Mouse (Mus musculus) embryonic facial prominence, embryonic 10.5 days (tissue): ENCODE measurements at regions not wholly inside any gene's neighbourhood (a gene's known extent, or its start where the extent isn't known, plus 50 kb on each side); places are given as distances from the start of the nearest gene placed in this dataset.
"Not testable (repeated sequence)": the region's sequence is repeated elsewhere in the genome, so short reads cannot be mapped to it uniquely, and the experiment has no call there.

ENCODE experiments used
- DNase-seq: peaks from one replicate; pipeline ENCODE4 v3.0.0-alpha.2; 2017; ENCODE audit warnings: low spot score
- H3K27ac ChIP-seq: fragments of 300-500 bp; sonication (generic); replicated peaks from 2 replicates; pipeline ENCODE4 v1.5.1; 2016; ENCODE audit warnings: mild to moderate bottlenecking
- H3K27me3 ChIP-seq: fragments of 300-500 bp; sonication (generic); replicated peaks from 2 replicates; pipeline ENCODE4 v1.6.1; 2016; ENCODE audit warnings: low read depth, mild to moderate bottlenecking; ENCODE audit not compliant: poor library complexity, severe bottlenecking
- H3K36me3 ChIP-seq: fragments of 300-500 bp; sonication (generic); replicated peaks from 2 replicates; pipeline ENCODE4 v1.6.1; 2016; ENCODE audit warnings: mild to moderate bottlenecking, moderate library complexity
- H3K4me1 ChIP-seq: fragments of 300-500 bp; sonication (generic); 2 replicates; pipeline ENCODE4 v1.6.1; 2016
- H3K4me3 ChIP-seq: fragments of 300-500 bp; sonication (generic); 2 replicates; pipeline ENCODE4 v1.5.1; 2016; ENCODE audit warnings: mild to moderate bottlenecking, moderate library complexity
- H3K9me3 ChIP-seq: fragments of 300-500 bp; sonication (generic); 2 replicates; pipeline ENCODE4 v1.6.1; 2016; ENCODE audit warnings: mild to moderate bottlenecking
- WGBS: fragments of 180-500 bp; shearing (Covaris S2); methylation state at CpG from one replicate; pipeline ENCODE4 v1.1.7; 2016; 5-methylcytosine and 5-hydroxymethylcytosine counted together

GRCm38 (mm10) chr17:59179018-59179417 lies 165.8 kb upstream of the Nudt12 start:
- H3K9me3 ChIP-seq: no peaks in the 10 kb centered on the region

GRCm38 (mm10) chr17:59156345-59156744 lies 143.2 kb upstream of the Nudt12 start:
- Histone ChIP-seq H3K9me3 (no peaks in the 10 kb centered on the region), H3K4me3 (no peak overlapping the region), H3K4me1 (no peaks in the 10 kb centered on the region), H3K36me3 (no peaks in the 10 kb centered on the region), H3K27ac (no peak overlapping the region), H3K27me3 (no peaks in the 10 kb centered on the region)
- no peak for DNase-seq
- 83% methylated on average over 2 of the region's 2 CpGs for WGBS

More at GRCm38 (mm10) chr17:59179018-59179417, 165.8 kb upstream of the Nudt12 start:
- Histone ChIP-seq H3K27me3 (no peaks in the 10 kb centered on the region), H3K4me1 (no peaks in the 10 kb centered on the region), H3K4me3 (no peak overlapping the region), H3K36me3 (no peaks in the 10 kb centered on the region), H3K27ac (no peak overlapping the region)
- WGBS: 87% methylated on average over 2 of the region's 2 CpGs
- no peak for DNase-seq

GRCm38 (mm10) chr17:59143760-59144157 lies 130.6 kb upstream of the Nudt12 start:
- H3K27me3 ChIP-seq: no peaks in the 10 kb centered on the region
- no peaks in the 10 kb centered on the region for H3K36me3 ChIP-seq
- no peak overlapping the region for H3K27ac ChIP-seq
- 36% methylated on average over 1 of the region's 1 CpGs for WGBS
- no peak overlapping the region for H3K4me3 ChIP-seq
- no peak for DNase-seq
- no peaks in the 10 kb centered on the region for H3K4me1 ChIP-seq
- H3K9me3 ChIP-seq: no peaks in the 10 kb centered on the region

- WGBS: 77% methylated on average over 10 of the region's 10 CpGs
- no peak overlapping the region for H3K4me3 ChIP-seq
- H3K4me1 ChIP-seq: no peaks in the 10 kb centered on the region
- H3K9me3 ChIP-seq: no peaks in the 10 kb centered on the region
- DNase-seq: no peak
- no peak overlapping the region; the same call in 1 of the 2 replicates for H3K27ac ChIP-seq
- H3K36me3 ChIP-seq: no peaks in the 10 kb centered on the region
- H3K27me3 ChIP-seq: no peaks in the 10 kb centered on the region
Measured at GRCm38 (mm10) chr17:59142995-59143759, 130.0 kb upstream of the Nudt12 start.

GRCm38 (mm10) chr17:59138791-59139190 lies 125.6 kb upstream of the Nudt12 start:
- Histone ChIP-seq H3K4me3 (no peak overlapping the region), H3K36me3 (no peaks in the 10 kb centered on the region), H3K9me3 (no peaks in the 10 kb centered on the region), H3K4me1 (no peaks in the 10 kb centered on the region), H3K27ac (no peak overlapping the region), H3K27me3 (no peaks in the 10 kb centered on the region)
- DNase-seq: no peak
- 88% methylated on average over 2 of the region's 2 CpGs for WGBS

GRCm38 (mm10) chr17:59099376-59099775 lies 86.2 kb upstream of the Nudt12 start:
- Histone ChIP-seq H3K36me3 (no peaks in the 10 kb centered on the region), H3K9me3 (no peaks in the 10 kb centered on the region), H3K4me3 (no peak overlapping the region), H3K4me1 (no peaks in the 10 kb centered on the region), H3K27ac (no peak overlapping the region), H3K27me3 (no peaks in the 10 kb centered on the region)
- WGBS: 8% methylated on average over 5 of the region's 5 CpGs
- DNase-seq: peak; percentile 48

GRCm38 (mm10) chr17:59076846-59077245 lies 63.7 kb upstream of the Nudt12 start:
- not testable (repeated sequence) for H3K36me3 ChIP-seq, DNase-seq, H3K4me1 ChIP-seq, H3K4me3 ChIP-seq, H3K27me3 ChIP-seq, H3K27ac ChIP-seq, H3K9me3 ChIP-seq
- WGBS: 80% methylated on average over 4 of the region's 6 CpGs

- WGBS: 82% methylated on average over 4 of the region's 6 CpGs
Measured at GRCm38 (mm10) chr17:59076361-59076760, 63.2 kb upstream of the Nudt12 start.

More at GRCm38 (mm10) chr17:59076361-59076760, 63.2 kb upstream of the Nudt12 start:
- not testable (repeated sequence) for H3K4me3 ChIP-seq, H3K4me1 ChIP-seq, H3K9me3 ChIP-seq, H3K27me3 ChIP-seq, DNase-seq, H3K36me3 ChIP-seq, H3K27ac ChIP-seq
